Mouse (Mus musculus) midbrain, embryonic 13.5 days (tissue): ENCODE measurements around the gene Itln1. TPM values are rescaled to one million over a fixed set of nuclear protein-coding genes. Genes with fewer than 3 reads are reported as not detected.

Experiments
- ATAC-seq: fragments of 200-750 bp; cut with Nextera tagmentation; 2 replicates; pipeline ENCODE4 v1.8.0; 2017; ENCODE audit warnings: mild to moderate bottlenecking, moderate TSS enrichment, moderate library complexity
- H3K27ac ChIP-seq: fragments of 300-500 bp; sonication (generic); 2 replicates; pipeline ENCODE4 v1.5.1; 2015; ENCODE audit warnings: inconsistent platforms, mild to moderate bottlenecking, moderate library complexity
- H3K27me3 ChIP-seq: fragments of 300-500 bp; sonication (generic); 2 replicates; pipeline ENCODE4 v1.6.1; 2015; ENCODE audit warnings: mild to moderate bottlenecking, inconsistent platforms
- H3K36me3 ChIP-seq: fragments of 300-500 bp; sonication (generic); 2 replicates; pipeline ENCODE4 v1.6.1; 2015; ENCODE audit warnings: mild to moderate bottlenecking, inconsistent platforms
- H3K4me1 ChIP-seq: fragments of 300-500 bp; sonication (generic); replicated peaks from 2 replicates; pipeline ENCODE4 v1.6.1; 2015; ENCODE audit warnings: inconsistent platforms
- H3K4me2 ChIP-seq: fragments of 300-500 bp; sonication (generic); replicated peaks from 2 replicates; pipeline ENCODE4 v1.6.1; 2015; ENCODE audit warnings: moderate library complexity, mild to moderate bottlenecking, inconsistent platforms
- H3K4me3 ChIP-seq: fragments of 300-500 bp; sonication (generic); replicated peaks from 2 replicates; pipeline ENCODE4 v1.5.1; 2015; ENCODE audit warnings: mild to moderate bottlenecking, inconsistent platforms
- H3K9ac ChIP-seq: fragments of 300-500 bp; sonication (generic); replicated peaks from 2 replicates; pipeline ENCODE4 v1.6.1; 2015; ENCODE audit warnings: mild to moderate bottlenecking, inconsistent platforms
- H3K9me3 ChIP-seq: fragments of 300-500 bp; sonication (generic); 2 replicates; pipeline ENCODE4 v1.6.1; 2016; ENCODE audit warnings: mild to moderate bottlenecking, inconsistent platforms
- WGBS: fragments of 180-500 bp; shearing (Covaris S2); methylation state at CpG from one replicate; pipeline ENCODE4 v1.1.7; 2015; 5-methylcytosine and 5-hydroxymethylcytosine counted together
- polyA plus RNA-seq: library from polyadenylated mRNA; unstranded; fragments of >200 nt; fragmentation: Nextera tagmentation; extraction: Ambion mirVana; gene quantifications from 2 replicates; pipeline ENCODE4 v1.2.1, GENCODE M21; 2015

Gene Itln1
- polyA plus RNA-seq, 1 experiment from 2014 or later: not detected

DNA sequence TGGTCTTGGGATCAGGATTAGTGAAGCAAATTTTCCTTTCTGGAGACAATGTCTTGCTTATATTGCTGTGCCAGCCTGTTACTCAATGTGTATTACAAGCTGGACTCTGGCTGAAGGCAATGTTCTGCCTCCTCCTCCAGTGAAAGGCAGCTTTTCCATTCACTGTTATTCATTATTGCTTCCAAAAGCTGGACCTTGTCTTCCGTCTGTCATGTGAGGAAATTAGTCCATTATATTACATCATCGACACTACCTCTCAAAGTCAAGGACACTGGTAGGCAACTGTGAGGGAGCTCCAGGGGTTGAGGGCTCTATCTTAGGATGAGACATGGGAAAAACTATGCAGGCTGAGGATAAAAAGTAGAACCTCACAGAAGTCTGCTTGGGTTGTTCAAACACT is 21.3 kb upstream of the Itln1 start:
- Histone ChIP-seq H3K4me1 (no peaks in the 10 kb centered on the region), H3K4me3 (no peak overlapping the region), H3K9me3 (no peaks in the 10 kb centered on the region), H3K36me3 (no peaks in the 10 kb centered on the region), H3K4me2 (no peak overlapping the region), H3K9ac (no peak overlapping the region), H3K27me3 (no peaks in the 10 kb centered on the region), H3K27ac (no peak overlapping the region)
- 93% methylated on average over 2 of the region's 2 CpGs for WGBS
- no peak for ATAC-seq

DNA sequence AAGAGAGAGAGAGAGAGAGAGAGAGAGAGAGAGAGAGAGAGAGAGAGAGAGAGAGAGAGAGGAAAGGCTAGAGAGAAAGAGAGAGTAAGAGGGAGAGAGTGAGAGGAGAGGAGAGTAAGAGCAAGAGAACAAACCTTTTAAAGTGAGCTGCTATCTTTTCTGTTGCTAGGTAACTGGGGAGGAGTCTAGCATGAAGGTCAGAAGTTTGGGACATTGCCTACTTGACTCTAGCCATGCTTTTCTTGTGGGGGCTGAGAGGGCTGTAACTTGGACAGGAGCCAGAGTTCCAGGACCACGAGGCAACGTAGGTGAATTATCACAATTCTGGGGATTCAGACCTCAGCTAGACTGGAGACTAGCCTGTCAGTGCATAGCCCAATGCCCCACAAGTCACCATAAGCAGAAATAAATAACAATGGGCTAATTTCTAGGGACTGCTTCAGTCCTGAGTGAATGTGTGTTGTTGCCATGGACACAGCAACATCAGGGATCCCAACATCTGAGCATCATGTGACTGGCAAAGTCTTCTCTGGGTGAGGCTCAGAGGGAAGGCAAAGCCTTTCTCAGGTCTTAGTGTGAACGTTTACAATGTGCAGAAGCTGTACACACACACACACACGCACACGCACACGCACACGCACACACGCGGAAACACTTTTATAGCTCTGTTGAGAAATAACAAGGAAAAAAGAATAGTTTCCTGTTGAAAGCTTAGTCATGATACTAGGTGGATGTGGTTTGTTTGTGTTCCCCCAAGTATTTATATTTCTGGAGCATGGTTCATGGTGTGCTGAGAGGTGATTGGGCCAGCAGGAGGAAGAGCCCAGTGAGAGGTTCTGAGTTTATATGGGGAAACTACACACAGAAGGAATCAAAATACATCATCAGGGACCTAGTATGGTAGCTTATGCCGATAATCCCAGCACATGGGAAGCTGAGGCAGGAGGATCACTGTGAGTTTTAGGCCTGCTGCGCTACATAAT is 18.6 kb upstream of the Itln1 start:
- Histone ChIP-seq H3K4me3 (no peak overlapping the region), H3K9ac (no peak overlapping the region), H3K36me3 (no peaks in the 10 kb centered on the region), H3K27ac (no peak overlapping the region), H3K4me1 (no peaks in the 10 kb centered on the region), H3K9me3 (no peaks in the 10 kb centered on the region), H3K4me2 (no peak overlapping the region), H3K27me3 (no peaks in the 10 kb centered on the region)
- no peak for ATAC-seq
- 86% methylated on average over 11 of the region's 11 CpGs for WGBS

DNA sequence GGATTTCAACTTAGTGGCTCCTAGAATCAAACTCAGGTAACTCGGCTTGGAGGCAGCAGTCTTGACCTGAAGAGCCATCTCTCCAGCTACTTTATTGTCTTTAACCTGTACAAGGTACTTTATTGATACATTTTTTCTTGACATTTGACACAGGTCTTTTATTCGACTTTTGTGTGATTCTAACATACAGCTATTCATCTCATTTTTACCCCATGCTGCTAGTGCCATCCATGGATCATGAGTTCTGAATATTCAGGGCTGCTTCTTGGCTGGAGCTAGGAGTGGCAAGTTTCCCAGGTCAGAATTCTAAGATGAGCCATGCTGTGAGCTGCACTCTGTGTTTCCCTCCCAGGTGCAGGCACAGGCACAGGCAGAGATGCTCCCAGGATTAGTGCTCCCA is 17.1 kb upstream of the Itln1 start:
- no peak overlapping the region for H3K4me2 ChIP-seq
- H3K4me3 ChIP-seq: no peak overlapping the region
- 89% methylated on average over 2 of the region's 2 CpGs for WGBS
- no peaks in the 10 kb centered on the region for H3K27me3 ChIP-seq
- no peak overlapping the region for H3K9ac ChIP-seq
- ATAC-seq: no peak
- H3K27ac ChIP-seq: no peak overlapping the region
- H3K4me1 ChIP-seq: no peaks in the 10 kb centered on the region
- no peaks in the 10 kb centered on the region for H3K9me3 ChIP-seq
- H3K36me3 ChIP-seq: no peaks in the 10 kb centered on the region

DNA sequence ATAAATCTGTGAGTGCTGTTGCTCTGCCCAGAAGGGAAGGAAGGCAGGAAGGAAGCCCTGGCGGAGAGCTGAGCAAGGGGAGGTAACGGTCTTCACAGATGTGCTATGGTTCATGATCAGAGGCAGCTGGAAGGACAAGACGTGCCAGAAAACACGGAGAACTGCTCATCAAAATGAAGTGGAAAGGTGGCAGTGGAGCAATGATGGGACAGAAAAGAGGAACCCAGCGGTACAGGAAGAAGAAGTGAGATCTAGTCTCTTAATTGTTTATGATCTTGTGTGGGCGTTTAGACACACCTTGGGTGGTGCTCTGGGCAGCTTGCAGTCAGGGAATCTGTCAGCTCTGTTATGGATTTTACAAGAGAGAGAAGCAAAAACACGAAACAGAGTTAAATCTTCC is 16.2 kb upstream of the Itln1 start:
- H3K36me3 ChIP-seq: no peaks in the 10 kb centered on the region
- no peak for ATAC-seq
- no peak overlapping the region for H3K27ac ChIP-seq
- no peak overlapping the region for H3K4me3 ChIP-seq
- WGBS: 87% methylated on average over 7 of the region's 7 CpGs
- no peak overlapping the region for H3K9ac ChIP-seq
- H3K27me3 ChIP-seq: no peaks in the 10 kb centered on the region
- H3K4me2 ChIP-seq: no peak overlapping the region
- H3K4me1 ChIP-seq: no peaks in the 10 kb centered on the region
- no peaks in the 10 kb centered on the region for H3K9me3 ChIP-seq

DNA sequence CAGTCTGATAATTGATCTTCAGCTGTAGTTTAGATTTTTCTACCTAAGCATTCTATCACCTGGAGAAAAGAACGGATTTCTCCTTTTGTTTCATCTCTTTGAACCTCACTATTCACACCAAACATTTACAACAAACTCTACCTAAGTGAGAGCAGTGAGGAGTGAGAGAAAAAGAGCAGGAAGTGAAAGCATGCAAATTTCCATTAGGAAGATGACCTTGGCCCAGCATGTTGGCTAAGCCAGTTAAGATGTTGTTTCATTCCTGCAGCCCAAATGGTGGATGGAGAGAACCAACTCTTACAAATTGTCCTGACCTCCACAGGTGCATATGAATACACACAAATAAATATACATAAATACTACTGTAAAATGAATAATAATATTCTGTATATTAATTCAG is 5.6 kb upstream of the Itln1 start:
- Histone ChIP-seq H3K4me1 (no peaks in the 10 kb centered on the region), H3K27me3 (no peaks in the 10 kb centered on the region), H3K9ac (no peak overlapping the region), H3K4me2 (no peak overlapping the region), H3K9me3 (no peaks in the 10 kb centered on the region), H3K27ac (no peak overlapping the region), H3K36me3 (no peaks in the 10 kb centered on the region), H3K4me3 (no peak overlapping the region)
- 91% methylated on average over 1 of the region's 1 CpGs for WGBS
- no peak for ATAC-seq

DNA sequence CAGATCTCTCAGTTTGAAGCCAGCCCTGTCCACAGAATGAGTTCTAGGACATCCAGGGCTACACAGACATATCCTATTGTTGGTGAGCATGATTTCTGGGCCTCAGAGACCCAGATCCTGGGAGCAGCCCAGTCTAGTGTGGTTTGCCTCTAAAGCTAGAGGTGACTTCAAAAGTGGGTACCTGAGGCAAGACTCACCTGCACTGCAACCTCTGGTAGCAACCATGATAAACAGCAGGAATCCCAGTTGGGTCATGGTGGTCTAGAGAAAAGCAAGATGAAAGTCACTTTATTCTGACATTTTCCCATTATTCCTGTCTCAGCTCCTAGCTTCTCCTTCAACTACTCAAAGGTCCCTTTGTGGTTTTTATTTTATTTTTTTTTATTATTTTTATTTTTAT is 537 bp downstream of the Itln1 start:
- ATAC-seq: no peak
- no peaks in the 10 kb centered on the region for H3K36me3 ChIP-seq

DNA sequence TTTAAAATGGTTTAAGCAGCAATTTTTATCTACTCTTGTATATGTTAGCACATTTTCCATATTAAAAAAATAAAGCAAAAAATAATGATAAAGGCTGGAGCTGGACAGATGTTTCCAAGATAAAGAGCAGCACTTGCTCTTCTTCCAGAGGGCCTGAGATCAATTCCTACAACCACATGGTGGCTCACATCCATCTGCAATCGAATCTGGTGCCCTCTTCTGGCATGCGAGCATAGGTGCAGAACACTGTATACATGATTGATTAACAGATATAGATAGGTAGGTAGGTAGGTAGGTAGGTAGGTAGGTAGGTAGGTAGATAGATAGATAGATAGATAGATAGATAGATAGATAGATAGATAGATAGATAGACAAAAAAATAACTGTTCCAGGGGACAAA is 2.3 kb downstream of the Itln1 start:
- Histone ChIP-seq H3K27me3 (no peaks in the 10 kb centered on the region), H3K27ac (no peak overlapping the region), H3K4me2 (no peak overlapping the region), H3K4me1 (no peaks in the 10 kb centered on the region), H3K36me3 (no peaks in the 10 kb centered on the region), H3K4me3 (no peak overlapping the region), H3K9me3 (no peaks in the 10 kb centered on the region), H3K9ac (no peak overlapping the region)
- no peak for ATAC-seq
- WGBS: 60% methylated on average over 2 of the region's 2 CpGs

More for the DNA sequence above, 537 bp downstream of the Itln1 start:
- no peaks in the 10 kb centered on the region for H3K4me1 ChIP-seq
- no peak overlapping the region for H3K4me3 ChIP-seq
- no peak overlapping the region for H3K9ac ChIP-seq
- H3K4me2 ChIP-seq: no peak overlapping the region
- no peaks in the 10 kb centered on the region for H3K9me3 ChIP-seq
- H3K27ac ChIP-seq: no peak overlapping the region
- no peaks in the 10 kb centered on the region for H3K27me3 ChIP-seq

DNA sequence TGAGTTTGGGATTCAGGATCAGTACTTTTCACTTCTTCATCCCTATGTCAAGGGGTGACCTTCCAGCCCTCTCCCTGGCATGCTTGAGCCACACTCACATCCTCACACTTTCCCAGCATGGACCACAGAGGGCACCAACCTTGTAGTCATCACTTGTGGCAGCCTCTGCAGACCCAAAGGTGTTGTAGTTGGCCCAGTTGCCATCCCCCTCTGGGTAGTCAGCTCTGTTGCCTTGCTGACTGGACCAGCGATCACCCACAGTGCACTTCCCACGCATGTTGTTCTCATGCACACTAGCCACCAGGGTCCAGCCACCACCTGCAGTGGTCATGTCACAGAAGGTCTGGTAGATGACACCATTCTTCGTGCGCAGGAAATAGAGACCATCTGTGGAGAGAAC is 3.7 kb downstream of the Itln1 start:
- no peaks in the 10 kb centered on the region for H3K9me3 ChIP-seq
- H3K9ac ChIP-seq: no peak overlapping the region
- no peak overlapping the region for H3K27ac ChIP-seq
- no peak overlapping the region for H3K4me2 ChIP-seq
- 95% methylated on average over 4 of the region's 4 CpGs for WGBS
- H3K27me3 ChIP-seq: no peaks in the 10 kb centered on the region
- H3K36me3 ChIP-seq: no peaks in the 10 kb centered on the region
- no peak overlapping the region for H3K4me3 ChIP-seq
- H3K4me1 ChIP-seq: no peaks in the 10 kb centered on the region
- ATAC-seq: no peak

DNA sequence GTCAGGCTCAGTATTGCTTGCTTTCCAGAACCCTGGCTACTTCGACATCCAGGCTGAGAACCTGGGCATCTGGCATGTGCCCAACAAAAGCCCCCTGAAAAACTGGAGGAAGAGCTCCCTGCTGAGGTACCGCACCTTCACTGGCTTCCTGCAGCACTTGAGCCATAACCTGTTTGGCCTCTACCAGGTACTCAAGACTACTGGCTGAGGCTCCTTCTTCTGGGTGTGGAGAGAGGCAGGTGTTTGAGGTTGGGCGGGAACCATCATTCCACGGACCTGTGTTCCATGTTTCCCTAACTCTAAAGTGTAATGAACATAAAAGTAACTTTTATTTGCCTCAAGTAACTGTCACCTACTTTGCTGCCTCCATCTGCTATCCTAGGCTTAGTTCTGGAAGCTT is 19.5 kb downstream of the Itln1 start:
- WGBS: 95% methylated on average over 4 of the region's 4 CpGs
- Histone ChIP-seq H3K9ac (no peak overlapping the region), H3K4me1 (no peaks in the 10 kb centered on the region), H3K36me3 (no peaks in the 10 kb centered on the region), H3K27me3 (no peaks in the 10 kb centered on the region), H3K27ac (no peak overlapping the region), H3K4me3 (no peak overlapping the region), H3K4me2 (no peak overlapping the region), H3K9me3 (no peaks in the 10 kb centered on the region)
- no peak for ATAC-seq

DNA sequence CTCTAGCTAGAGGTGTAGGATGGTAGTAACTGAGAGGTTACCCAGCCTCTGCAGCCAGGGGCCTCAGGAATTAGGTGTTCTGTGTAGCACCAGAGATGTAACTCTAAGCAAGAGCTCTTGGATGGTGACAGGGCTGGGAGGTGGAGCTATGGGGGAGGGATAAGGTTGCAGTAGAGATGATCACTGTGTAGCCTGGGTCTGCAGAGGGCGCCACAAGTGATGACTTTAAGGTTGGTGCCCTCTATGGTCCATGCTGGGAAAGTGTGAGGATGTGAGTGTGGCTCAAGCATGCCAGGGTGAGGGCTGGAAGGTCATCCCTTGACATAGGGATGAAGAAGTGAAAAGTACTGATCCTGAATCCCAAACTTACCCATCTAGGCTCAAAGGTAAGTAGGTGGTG is 20.1 kb downstream of the Itln1 start:
- H3K4me3 ChIP-seq: no peak overlapping the region
- H3K27me3 ChIP-seq: no peaks in the 10 kb centered on the region
- no peak overlapping the region for H3K4me2 ChIP-seq
- no peaks in the 10 kb centered on the region for H3K9me3 ChIP-seq
- H3K4me1 ChIP-seq: no peaks in the 10 kb centered on the region
- 14% methylated on average over 1 of the region's 1 CpGs for WGBS
- no peak for ATAC-seq
- no peak overlapping the region for H3K9ac ChIP-seq
- no peak overlapping the region for H3K27ac ChIP-seq
- no peaks in the 10 kb centered on the region for H3K36me3 ChIP-seq

DNA sequence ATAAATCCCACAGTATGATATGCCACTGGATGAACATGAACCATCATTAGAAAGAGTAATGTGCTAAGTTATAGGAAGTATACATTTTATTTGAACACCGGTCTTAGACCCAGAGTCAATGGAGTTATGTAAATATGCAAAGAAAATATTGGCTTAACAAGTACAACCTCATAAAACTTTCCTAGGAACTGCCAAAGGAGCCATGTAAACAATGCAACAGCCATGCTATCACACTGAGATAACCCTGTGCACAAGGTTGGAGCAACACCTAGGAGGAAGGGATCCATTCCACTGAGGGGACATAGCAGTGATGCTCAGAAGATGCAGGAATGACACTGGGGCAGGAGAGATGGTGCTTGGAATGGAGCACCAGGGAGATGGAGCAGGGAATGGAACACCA is 21.3 kb downstream of the Itln1 start:
- ATAC-seq: no peak
- H3K9ac ChIP-seq: no peak overlapping the region
- H3K4me3 ChIP-seq: no peak overlapping the region
- no peak overlapping the region for H3K4me2 ChIP-seq
- H3K27me3 ChIP-seq: no peaks in the 10 kb centered on the region
- 91% methylated on average over 1 of the region's 1 CpGs for WGBS
- H3K4me1 ChIP-seq: no peaks in the 10 kb centered on the region
- no peaks in the 10 kb centered on the region for H3K36me3 ChIP-seq
- H3K27ac ChIP-seq: no peak overlapping the region
- H3K9me3 ChIP-seq: no peaks in the 10 kb centered on the region

DNA sequence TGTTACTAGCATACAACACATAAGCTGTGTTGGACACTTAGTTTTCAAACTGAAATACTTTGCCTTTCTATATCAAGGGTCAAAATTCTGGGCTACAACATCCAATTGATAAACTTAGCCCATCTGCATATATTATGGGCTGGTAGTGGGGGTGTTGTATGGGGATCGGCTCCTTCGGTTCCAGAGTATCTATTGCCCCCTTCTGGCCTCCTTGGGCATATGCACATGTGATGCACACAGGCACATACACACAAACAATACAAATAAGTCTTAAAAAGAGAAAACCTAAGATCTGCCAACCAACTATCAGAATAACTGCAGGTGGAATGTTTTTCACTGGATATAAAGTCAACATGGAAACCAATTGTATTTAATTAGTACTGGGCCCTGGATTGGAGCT is 21.9 kb downstream of the Itln1 start:
- Histone ChIP-seq H3K9me3 (no peaks in the 10 kb centered on the region), H3K27ac (no peak overlapping the region), H3K27me3 (no peaks in the 10 kb centered on the region), H3K36me3 (no peaks in the 10 kb centered on the region), H3K4me2 (no peak overlapping the region), H3K4me1 (no peaks in the 10 kb centered on the region), H3K9ac (no peak overlapping the region), H3K4me3 (no peak overlapping the region)
- no peak for ATAC-seq
- 90% methylated on average over 2 of the region's 2 CpGs for WGBS

DNA sequence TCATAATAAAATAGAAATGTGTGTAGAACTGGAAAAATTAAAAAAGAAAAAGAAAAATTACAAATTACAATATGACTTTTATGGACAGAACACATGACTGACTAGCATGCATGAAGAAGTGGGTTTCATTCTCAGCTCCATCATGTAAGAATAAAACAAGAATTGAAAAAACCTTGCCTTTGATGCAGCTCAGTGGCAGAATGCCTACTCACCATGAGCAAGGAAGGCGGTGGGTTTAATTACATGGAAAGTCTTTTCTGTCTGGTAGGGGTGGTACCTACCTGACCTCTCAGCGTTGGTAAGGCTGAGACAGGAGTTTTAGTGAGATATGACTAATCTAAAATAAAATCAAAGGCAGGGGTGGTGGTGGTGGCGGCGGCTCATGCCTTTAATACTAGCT is 30.5 kb downstream of the Itln1 start:
- H3K27me3 ChIP-seq: no peaks in the 10 kb centered on the region
- no peak for ATAC-seq
- no peak overlapping the region for H3K27ac ChIP-seq
- WGBS: 72% methylated on average over 4 of the region's 4 CpGs
- H3K9me3 ChIP-seq: no peaks in the 10 kb centered on the region
- peaks cover 14% of the 10 kb centered on the region for H3K36me3 ChIP-seq
- peak overlapping the region; percentile 42 for H3K9ac ChIP-seq
- H3K4me1 ChIP-seq: peaks cover 10% of the 10 kb centered on the region
- peak overlapping the region; percentile 49 for H3K4me3 ChIP-seq
- peak overlapping the region; percentile 56 for H3K4me2 ChIP-seq
